Mouse (Mus musculus) small intestine, adult 2 months (tissue): ENCODE data around the gene Cerk. TPM values are rescaled to one million over a fixed set of nuclear protein-coding genes. Genes with fewer than 3 reads are reported as not detected.
"Not testable (repeated sequence)": the region's sequence is repeated elsewhere in the genome, so short reads cannot be mapped to it uniquely, and the experiment has no call there.

Experiments used
- H3K27ac ChIP-seq: fragments of 200-500 bp; 2 replicates; pipeline ENCODE4 v1.5.1; 2012; ENCODE audit warnings: low read depth, low read length, control low read depth, inconsistent platforms; ENCODE audit not compliant: insufficient read depth
- H3K27me3 ChIP-seq: fragments of 200-500 bp; 2 replicates; pipeline ENCODE4 v1.6.1; 2012; ENCODE audit warnings: mild to moderate bottlenecking, moderate library complexity, low read length, inconsistent platforms; ENCODE audit not compliant: control insufficient read depth, insufficient read depth
- H3K36me3 ChIP-seq: fragments of 200-500 bp; 2 replicates; pipeline ENCODE4 v1.6.1; 2012; ENCODE audit warnings: mild to moderate bottlenecking, low read length, control low read depth, inconsistent platforms; ENCODE audit not compliant: control insufficient read depth, insufficient read depth
- H3K4me1 ChIP-seq: fragments of 200-500 bp; 2 replicates; pipeline ENCODE4 v1.6.1; 2012; ENCODE audit warnings: low read length, inconsistent platforms, mixed read lengths; ENCODE audit not compliant: control insufficient read depth, insufficient read depth, insufficient read length
- H3K4me3 ChIP-seq: fragments of 200-500 bp; 2 replicates; pipeline ENCODE4 v1.5.1; 2012; ENCODE audit warnings: low read depth, mild to moderate bottlenecking, control low read depth, inconsistent platforms, low read length, moderate library complexity
- CTCF ChIP-seq: fragments of 200-500 bp; IDR thresholded peaks from 2 replicates; pipeline ENCODE4 v1.5.1; 2012; ENCODE audit warnings: low read depth, mild to moderate bottlenecking, control low read depth, inconsistent platforms, low read length, moderate library complexity, mixed read lengths; ENCODE audit not compliant: insufficient replicate concordance, insufficient read length; ENCODE audit errors: extremely low read depth
- POLR2A ChIP-seq: fragments of 200-500 bp; IDR thresholded peaks from 2 replicates; pipeline ENCODE4 v1.6.1; 2012; ENCODE audit warnings: low read depth, mild to moderate bottlenecking, control low read depth, inconsistent platforms, low read length, moderate library complexity
- WGBS: fragments of 180-500 bp; shearing (Covaris S2); methylation state at CpG from one replicate; pipeline ENCODE4 v1.1.7; 2018; 5-methylcytosine and 5-hydroxymethylcytosine counted together
- polyA plus RNA-seq: library from polyadenylated mRNA; depleted of rRNA; stranded (reverse); fragments of >200 nt; gene quantifications from 2 replicates; pipeline ENCODE4 v1.2.3, GENCODE M21; 2012

The Cerk gene
- polyA plus RNA-seq, 1 experiment, result 47.8 TPM

- peak overlapping the region; percentile 67 for H3K27ac ChIP-seq
- no peaks in the 10 kb centered on the region for H3K27me3 ChIP-seq
- no peak for TF ChIP-seq POLR2A
- no peaks in the 10 kb centered on the region for H3K36me3 ChIP-seq
- H3K4me3 ChIP-seq, result no peak overlapping the region
- WGBS, result 13% methylated on average over 4 of the region's 4 CpGs
- H3K4me1 ChIP-seq, result peaks cover 54% of the 10 kb centered on the region
Observed at GRCm38 (mm10) chr15:86180427-86180826, 5.5 kb downstream of the Cerk start.

DNA sequence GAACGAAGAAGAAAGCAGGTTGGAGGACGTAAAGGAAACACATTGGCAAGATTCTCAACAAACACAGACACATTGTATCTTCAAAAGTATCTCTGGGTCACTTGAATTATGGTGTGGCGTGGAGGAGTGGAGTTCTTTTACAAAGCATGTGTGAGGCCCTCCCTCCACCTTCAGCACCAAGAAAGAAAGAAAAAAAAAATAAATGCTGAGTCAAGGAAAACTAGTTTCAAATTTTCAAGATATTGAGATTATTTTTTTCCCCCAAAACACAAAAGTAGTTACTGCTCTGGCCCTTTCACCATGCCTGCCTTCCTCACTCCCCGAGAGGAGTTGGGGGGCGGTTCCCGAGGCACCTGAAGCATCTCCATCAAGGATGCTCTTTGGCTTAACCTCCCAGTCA lies 7.3 kb downstream of the Cerk start:
- Histone ChIP-seq H3K4me1 (peaks cover 66% of the 10 kb centered on the region), H3K27me3 (no peaks in the 10 kb centered on the region), H3K36me3 (no peaks in the 10 kb centered on the region), H3K27ac (peak overlapping the region; percentile 19; the same call in 1 of the 2 replicates), H3K4me3 (no peak overlapping the region)
- no peak for TF ChIP-seq CTCF
- TF ChIP-seq POLR2A, result no peak
- 90% methylated on average over 6 of the region's 6 CpGs for WGBS

DNA sequence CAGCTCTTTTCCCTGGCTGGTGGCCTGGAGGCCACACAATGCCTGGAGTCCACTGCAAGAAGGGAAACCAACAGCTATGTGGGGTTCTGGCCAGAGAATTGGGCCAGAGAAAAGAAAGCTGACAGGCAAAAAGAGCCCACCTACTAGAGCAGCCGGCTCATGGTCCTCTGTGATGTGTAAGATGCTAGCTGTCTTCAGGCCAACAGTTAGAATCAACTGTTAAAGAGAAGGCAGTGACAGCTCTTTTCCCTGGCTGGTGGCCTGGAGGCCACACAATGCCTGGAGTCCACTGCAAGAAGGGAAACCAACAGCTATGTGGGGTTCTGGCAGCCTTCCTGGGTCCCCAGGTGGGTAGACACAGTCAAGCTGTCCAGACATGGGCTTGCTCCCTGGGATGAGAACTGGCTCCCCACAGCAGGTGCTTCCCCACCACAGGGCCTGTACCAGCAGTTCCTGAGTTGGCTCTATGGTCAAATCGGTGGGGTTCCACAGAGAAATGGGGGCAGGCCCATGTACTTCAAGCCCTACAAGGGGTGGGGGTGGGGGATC lies 8.2 kb downstream of the Cerk start:
- WGBS, result 58% methylated on average over 2 of the region's 2 CpGs
- H3K27ac ChIP-seq, result not testable (repeated sequence)
- peaks cover 69% of the 10 kb centered on the region for H3K4me1 ChIP-seq

DNA sequence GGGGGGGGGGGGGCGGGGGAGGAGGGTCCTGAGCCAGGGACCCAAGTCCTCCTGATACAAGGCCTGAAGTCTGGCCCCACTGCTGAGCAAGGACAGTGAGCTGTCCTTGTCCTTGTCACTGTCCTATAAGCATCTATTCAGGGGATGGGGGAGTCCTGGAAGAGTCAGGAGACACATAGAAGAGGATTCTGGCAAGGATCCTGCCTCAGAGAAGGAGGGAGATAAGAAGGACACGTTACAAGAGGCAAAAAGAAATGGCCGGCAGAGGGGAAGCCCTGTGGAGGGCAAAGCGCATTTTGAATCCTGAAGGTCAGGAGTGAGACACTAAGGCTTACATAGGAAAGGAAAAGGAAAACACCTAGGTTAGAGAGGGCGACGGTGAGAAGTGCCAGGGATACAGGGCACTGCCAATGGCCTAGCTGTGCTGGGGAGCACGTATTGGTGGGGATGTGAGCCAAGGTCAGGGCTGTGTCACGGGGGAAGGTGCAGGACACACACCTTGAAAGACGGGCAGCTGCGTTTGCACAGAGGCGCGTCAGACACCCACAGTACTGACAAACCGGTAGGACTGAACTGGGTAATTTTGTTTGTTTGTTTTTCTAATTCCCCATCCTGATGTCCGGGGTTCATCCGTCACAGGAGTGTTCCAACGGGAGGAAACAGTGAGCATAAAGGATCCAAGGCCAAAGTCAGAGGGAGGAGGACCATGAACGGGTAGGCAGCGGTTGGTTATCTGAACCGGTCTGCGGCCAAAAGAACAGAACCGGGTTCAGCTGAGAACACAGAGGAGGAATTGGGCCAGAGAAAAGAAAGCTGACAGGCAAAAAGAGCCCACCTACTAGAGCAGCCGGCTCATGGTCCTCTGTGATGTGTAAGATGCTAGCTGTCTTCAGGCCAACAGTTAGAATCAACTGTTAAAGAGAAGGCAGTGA lies 8.9 kb downstream of the Cerk start:
- TF ChIP-seq POLR2A, result no peak
- no peak for TF ChIP-seq CTCF
- H3K27me3 ChIP-seq, result no peaks in the 10 kb centered on the region
- 22% methylated on average over 22 of the region's 22 CpGs for WGBS
- H3K4me3 ChIP-seq, result no peak overlapping the region
- peak overlapping the region; percentile 28; the same call in 1 of the 2 replicates for H3K27ac ChIP-seq
- H3K36me3 ChIP-seq, result no peaks in the 10 kb centered on the region
- peaks cover 71% of the 10 kb centered on the region for H3K4me1 ChIP-seq

More for the DNA sequence above, 8.2 kb downstream of the Cerk start:
- H3K27me3 ChIP-seq, H3K4me3 ChIP-seq, H3K36me3 ChIP-seq: not testable (repeated sequence)

DNA sequence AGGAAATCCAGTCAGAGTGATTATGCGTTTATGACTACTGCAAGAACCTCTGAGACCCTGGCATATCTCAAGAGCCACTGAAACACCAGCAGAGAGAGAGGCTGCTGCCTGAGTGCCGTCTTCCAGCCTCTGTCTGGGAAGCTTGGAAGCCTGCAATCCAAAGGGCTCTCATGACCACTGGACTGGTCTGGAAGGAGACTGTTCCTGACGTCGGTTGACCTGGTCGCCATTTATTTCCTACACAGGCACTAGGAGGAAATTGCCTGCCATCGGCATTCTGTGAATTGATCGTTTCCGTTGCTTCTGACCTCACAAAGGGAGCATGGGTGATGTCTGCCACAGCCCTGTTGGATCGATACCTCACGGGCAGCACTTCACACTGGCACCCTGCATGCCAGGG lies 9.8 kb downstream of the Cerk start:
- Histone ChIP-seq H3K36me3 (no peaks in the 10 kb centered on the region), H3K27ac (no peak overlapping the region), H3K27me3 (no peaks in the 10 kb centered on the region), H3K4me1 (peaks cover 65% of the 10 kb centered on the region), H3K4me3 (no peak overlapping the region)
- WGBS, result 64% methylated on average over 10 of the region's 10 CpGs
- TF ChIP-seq CTCF, result no peak
- TF ChIP-seq POLR2A, result no peak

DNA sequence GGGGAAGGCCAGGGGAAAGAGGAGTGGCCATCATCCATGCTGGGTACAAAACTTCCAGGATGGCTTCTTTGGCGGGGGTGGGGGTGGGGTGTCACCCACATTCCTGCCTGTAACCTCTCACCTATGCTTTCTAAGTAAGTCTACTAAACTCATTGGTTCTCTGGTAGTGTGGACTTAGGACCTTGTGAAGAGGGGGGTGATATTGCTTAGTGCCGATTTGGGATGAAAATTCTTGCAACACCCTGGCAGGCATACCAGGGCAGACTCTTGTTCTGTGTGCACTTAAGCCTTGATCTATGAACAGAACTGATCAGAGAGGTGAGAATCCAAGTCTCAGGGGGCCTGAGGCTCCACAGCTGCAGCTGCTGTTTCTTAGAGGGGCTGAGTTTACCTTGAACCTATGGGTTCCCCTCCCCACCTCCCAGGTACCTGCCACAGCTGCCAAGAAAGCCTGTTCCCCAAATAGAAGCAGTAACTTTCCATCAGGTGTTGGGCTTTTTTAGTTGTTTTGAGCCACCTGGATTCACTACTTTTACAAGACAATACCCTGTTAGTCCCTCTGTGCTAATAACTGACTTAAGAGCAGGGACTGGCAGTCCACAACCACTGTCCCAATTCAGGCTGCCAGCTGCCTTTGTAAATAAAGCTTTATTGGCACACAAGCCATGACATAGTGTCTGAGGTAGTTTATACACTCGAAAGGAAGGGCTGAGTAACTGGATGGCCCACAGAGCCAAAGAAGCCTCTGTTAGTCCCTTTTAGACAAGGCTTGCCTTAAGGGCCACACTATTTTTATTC lies 10.5 kb downstream of the Cerk start:
- H3K4me3 ChIP-seq, result no peak overlapping the region
- 37% methylated on average over 3 of the region's 3 CpGs for WGBS
- peaks cover 63% of the 10 kb centered on the region for H3K4me1 ChIP-seq
- TF ChIP-seq CTCF (no peak), POLR2A (no peak)
- H3K36me3 ChIP-seq, result no peaks in the 10 kb centered on the region
- H3K27ac ChIP-seq, result peak overlapping the region; percentile 23
- H3K27me3 ChIP-seq, result no peaks in the 10 kb centered on the region

- H3K27me3 ChIP-seq, result no peaks in the 10 kb centered on the region
- peak overlapping the region; percentile 70 for H3K27ac ChIP-seq
- 16% methylated on average over 16 of the region's 16 CpGs for WGBS
- H3K36me3 ChIP-seq, result no peaks in the 10 kb centered on the region
- TF ChIP-seq CTCF (no peak), POLR2A (no peak)
- H3K4me3 ChIP-seq, result no peak overlapping the region
- peaks cover 67% of the 10 kb centered on the region for H3K4me1 ChIP-seq
Observed at GRCm38 (mm10) chr15:86173136-86173985, 12.6 kb downstream of the Cerk start.
